Mouse (Mus musculus): ENCODE data around the gene Adh4. TPM values are rescaled to one million over a fixed set of nuclear protein-coding genes. Genes with fewer than 3 reads are reported as not detected.

Gene Adh4
- polyA plus RNA-seq, 1 experiment from 2014 or later, result not detected

Other genes with a start within 250 kb of the Adh4 start
- gene 4930579F01Rik, start 221.6 kb upstream of the Adh4 start, polyA plus RNA-seq (2016; fragmentation: Nextera tagmentation; extraction: Ambion mirVana), result not detected in 2 replicates
- 0.17 TPM in 1 of 2 replicates, not detected in the other for gene Adh7, start 197.7 kb upstream of the Adh4 start, polyA plus RNA-seq (2016; fragmentation: Nextera tagmentation; extraction: Ambion mirVana)
- 0.20 and 0.55 TPM in 2 replicates for gene Adh1, start 154.5 kb upstream of the Adh4 start, polyA plus RNA-seq (2016; fragmentation: Nextera tagmentation; extraction: Ambion mirVana)
- not detected in 2 replicates for gene Adh6a, start 102.2 kb upstream of the Adh4 start, polyA plus RNA-seq (2016; fragmentation: Nextera tagmentation; extraction: Ambion mirVana)
- gene Adh6b, start 73.7 kb upstream of the Adh4 start, polyA plus RNA-seq (2016; fragmentation: Nextera tagmentation; extraction: Ambion mirVana), result 0.10 and 0.23 TPM in 2 replicates
- gene Adh5, start 27.6 kb downstream of the Adh4 start, polyA plus RNA-seq (2016; fragmentation: Nextera tagmentation; extraction: Ambion mirVana), result 248 and 263 TPM in 2 replicates
- 43.8 and 47.0 TPM in 2 replicates for gene Metap1, start 74.0 kb downstream of the Adh4 start, polyA plus RNA-seq (2016; fragmentation: Nextera tagmentation; extraction: Ambion mirVana)
- 353 and 402 TPM in 2 replicates for gene Eif4e, start 110.7 kb downstream of the Adh4 start, polyA plus RNA-seq (2016; fragmentation: Nextera tagmentation; extraction: Ambion mirVana)